Mouse (Mus musculus) layer of hippocampus, postnatal 36 days (tissue): Measurements from ENCODE around the gene Adh5. TPM values are rescaled to one million over a fixed set of nuclear protein-coding genes. Genes with fewer than 3 reads are reported as not detected.

Source experiments
- DNase-seq, 2 experiments: peaks; one replicate each; pipeline ENCODE4 v3.0.0; 2022
- total RNA-seq, 2 experiments: library from RNA; stranded (reverse); gene quantifications; 2 replicates each; pipeline ENCODE4 v1.2.3; 2021

Adh5 gene
- 10 to 100 TPM; 65.7 to 69.8 TPM for total RNA-seq

DNA sequence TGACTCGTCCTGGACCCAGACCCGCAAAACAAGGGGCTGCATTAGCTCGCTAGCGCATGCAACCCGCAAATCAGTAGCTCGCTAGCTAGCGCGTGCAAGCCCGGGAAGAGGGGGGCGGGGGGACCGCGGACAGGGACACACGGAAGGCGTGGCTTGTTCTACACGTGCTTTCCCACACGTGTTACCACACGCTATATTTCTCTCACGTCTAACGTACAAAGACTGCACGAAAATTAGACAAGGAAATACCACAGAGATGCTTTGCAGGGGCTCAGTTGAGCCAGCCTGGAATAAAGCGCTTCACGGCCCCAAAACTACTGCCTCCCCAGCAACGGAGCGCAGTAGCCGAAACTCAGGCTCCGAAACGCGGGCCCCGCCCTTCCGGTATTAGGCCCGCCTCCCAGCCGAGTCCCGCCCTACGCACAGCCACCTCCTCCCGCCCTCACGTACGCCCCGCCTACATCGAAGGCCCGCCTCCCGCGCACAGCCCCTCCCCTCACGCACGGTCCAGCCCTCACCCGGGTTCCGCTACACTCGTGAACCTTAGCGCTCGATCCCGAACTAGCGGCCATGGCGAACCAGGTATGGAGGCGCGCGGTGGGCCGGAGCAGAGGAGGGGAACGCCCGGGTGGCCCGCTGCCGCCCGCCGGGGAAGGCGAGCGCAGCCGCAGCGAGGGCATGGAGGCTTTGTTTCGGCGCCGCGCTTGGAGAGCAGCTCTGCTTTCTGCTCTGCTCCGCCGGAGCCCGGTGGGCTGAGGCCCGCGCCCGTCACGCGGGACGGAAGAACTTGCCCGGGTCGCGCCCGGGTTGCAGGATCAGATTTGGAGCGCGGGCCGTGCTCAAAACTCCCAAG, at the start of gene Adh5:
Adh5 (plus strand) TSS at position 482 of the 853 bp plus-strand sequence.
- DNase-seq: peak; percentile 90

DNA sequence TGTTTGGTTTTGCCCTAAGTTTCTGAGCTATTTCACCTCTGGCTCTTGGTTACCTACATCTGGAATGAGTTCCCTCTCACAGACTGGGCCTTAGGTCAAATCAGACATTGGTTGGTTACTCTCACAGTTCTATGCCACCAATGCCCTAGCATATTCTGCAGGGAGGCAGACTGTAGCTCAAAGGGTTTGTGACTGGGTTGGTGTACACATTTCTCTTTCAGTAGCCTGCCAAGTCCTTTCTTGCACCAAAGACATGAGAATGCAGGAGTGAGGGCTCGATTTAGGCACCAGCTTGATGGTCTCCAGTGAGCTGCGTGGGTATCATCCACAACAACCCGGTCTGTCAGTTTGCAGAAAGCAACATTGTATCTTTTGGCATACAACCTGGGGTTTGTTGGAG, 38.0 kb upstream of the Adh5 start:
- no peak for DNase-seq

DNA sequence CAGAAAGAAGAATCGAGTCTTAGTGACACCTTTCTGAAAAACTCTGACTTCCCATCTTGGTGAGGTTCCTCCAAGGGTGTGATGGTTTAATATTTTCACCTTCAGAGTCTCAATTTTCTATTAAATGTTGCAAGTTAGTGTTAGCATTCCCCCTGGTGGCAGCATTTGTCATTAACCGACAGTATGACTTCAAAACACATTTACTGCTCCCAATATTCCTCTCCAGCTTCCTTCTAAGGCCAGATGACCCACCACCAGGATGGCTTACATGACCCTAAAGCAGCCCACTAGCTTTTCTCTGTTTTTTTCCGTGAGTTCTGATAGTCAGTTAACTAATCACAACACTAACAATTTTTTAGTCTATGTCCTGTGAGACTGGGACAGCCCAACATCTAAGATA, 37.6 kb upstream of the Adh5 start:
- DNase-seq: peak; percentile 10 to 17

DNA sequence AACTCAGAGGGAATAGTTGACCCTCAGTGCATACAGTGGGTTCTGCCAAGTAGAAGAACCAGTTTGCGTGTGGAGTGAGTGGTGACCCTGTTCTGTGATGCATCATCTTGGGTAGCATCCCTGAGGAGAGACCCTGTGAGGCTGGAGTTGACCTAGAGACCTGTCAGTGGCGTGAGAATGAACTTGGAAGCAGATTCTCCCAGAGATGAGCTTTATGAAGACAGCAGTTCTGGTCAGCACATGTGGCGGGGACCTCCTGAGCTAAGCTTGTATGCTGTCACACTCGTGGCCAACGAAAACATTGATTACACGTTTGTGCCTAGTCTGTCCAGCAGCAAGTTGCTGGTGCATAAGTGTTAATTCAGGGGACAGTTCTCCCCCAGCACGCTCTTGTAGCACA, 37.1 kb upstream of the Adh5 start:
- no peak for DNase-seq

DNA sequence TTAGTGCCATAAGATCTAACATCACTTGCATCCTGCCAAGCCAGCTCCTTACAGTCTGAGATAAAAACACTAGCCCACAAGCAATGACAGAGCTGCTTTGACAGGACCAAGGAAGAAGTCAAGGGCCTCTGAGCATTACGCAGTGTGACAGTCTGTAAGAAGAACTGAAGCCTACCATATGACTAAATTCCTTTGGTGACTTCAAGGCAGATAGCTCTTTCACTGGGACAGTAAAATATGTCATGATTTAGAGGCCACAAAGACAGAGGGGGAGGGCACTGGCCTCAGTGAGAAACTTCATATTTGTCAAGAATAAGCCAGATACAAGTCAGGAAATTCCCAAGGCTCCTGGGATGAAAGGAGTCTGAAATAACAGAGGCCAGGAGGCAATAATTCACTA, 35.0 kb upstream of the Adh5 start:
- no peak for DNase-seq

DNA sequence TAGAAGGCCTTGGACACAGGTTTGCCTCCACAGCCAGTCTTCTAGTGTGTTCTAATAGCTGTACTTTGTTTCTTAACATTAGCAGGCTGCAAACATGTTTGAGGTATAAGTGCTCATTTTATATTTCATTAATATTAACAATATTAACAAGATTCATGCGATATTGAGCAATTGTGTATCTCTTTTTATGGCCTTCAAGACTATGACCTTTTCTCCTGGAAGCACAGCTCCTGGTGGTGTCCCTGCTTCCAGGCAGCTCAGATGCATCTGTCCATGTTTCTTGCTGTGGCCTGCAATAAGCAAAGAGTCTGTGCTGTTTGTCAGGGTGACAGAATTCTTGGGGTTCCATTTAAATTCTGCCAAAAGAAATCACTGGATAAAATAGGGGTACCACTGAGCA, 33.3 kb upstream of the Adh5 start:
- no peak for DNase-seq

DNA sequence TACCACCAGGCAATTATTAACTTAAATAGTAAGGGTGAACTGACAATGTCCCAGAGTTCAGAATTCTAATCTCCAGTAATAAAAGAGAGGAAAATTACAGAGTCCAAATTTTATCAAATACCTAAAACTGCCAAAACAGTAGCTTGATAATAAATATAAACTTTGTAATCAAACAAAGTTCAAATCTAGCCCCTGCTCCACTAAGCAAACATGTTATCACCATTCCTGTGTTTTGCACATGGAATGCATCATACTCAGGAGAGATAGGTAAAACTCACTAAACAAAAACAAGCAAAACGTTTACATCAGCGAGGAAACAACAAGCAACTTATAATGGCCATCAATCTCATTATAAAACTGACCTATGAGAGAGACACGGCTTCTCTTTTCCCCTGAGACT, 32.7 kb upstream of the Adh5 start:
- no peak for DNase-seq

DNA sequence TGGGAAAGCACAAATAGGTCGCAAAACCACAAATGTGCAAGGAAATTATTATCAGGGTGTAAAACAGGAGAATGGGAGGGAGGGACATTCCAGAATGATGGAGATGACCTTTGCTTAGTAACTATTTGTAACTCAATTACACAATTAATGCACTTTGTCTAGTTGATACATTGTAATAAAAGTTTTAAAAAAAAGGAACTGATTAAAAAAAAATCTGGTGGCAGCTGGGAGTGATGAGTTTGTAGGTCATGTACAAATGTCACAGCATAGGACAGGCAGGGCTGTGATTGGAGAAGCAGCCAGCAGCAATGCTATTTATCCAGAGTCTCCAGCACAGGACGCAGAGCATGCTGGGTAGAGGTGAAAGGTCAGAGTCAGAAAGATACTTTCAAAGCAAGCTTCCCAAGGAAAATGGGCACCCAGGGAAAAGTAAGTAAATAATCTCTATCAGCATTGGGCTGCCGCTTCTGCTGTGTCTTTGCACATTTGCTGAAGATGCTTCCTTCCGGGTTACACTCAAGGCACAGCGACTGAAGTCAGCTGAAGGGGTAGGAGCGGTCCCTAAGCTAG, 27.7 kb upstream of the Adh5 start, which contains the start of gene Adh4:
Adh4 (plus strand) TSS at position 346 of the 570 bp plus-strand sequence.
- DNase-seq: no peak

DNA sequence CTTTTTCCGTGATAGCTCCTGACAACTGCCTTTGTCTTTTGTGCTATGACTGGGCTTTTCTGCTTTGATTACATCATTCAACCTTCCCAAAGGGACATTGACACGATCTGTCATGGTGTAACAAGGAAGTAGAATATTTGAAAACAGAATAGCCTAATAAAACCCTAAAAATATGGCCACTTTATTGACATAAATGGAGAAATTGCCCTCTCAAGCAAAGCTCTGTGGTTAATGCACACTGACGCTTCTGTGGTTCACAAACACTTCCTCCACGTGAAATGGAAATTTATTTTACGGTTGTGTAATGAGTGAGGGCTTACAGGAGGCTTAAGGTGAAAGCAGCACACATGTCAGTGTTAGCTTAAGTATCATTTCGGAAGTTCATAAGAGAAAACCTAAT, 23.5 kb upstream of the Adh5 start:
- DNase-seq: no peak

DNA sequence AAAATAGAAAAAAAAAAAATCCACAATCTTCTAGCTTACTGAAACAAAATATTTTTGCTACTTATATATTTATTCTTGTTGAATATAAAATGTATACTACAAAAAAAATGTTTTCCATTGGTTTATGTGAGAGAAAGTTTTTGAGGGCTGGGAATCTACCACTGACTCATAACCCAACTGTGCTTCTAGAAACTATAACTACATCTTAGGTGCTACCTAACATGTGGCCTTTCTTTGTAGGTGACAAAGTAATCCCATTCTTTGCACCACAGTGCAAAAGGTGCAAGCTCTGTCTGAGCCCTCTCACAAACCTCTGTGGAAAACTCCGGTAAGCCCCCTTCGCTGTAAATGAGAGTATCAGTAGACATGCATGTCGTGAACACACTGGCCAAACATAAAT, 22.5 kb upstream of the Adh5 start:
- no peak for DNase-seq

DNA sequence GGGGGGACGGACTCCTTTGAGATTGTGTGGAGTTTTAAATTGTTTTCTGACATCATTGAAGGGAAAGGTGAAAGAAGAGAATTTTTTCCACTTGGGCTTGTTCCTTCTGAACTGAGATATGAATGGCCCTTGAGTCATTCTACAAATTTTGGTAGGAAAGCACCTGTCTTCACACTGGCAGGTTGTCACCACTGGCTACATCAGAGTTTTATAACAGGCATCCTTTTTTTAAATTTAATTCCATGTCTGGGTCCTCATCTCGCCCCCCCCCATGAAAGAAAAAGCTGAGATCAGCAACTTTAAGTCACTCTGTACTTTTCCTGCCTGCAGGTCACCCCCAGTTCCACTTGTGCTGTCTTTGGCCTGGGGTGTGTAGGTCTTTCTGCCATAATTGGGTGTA, 19.2 kb upstream of the Adh5 start:
- no peak for DNase-seq

DNA sequence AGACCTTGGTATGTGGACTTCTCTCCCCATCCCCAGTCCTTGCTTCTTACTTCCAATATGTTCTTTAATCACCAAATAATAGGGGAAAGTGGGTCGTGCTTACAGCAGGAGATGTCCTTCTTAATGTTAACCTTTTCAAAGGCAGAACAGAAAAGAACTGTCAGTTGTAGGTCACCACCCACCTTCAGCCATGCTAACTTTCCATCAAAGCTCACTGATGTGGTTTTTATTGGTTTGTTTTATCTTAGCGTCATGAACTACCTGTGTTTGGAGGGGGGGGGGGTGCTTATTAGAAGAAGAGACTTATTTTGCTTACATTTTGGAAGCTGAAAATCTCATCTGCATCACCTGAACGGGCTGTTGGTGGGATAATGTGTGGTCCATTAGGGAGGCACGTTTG, 18.6 kb upstream of the Adh5 start:
- DNase-seq: no peak

DNA sequence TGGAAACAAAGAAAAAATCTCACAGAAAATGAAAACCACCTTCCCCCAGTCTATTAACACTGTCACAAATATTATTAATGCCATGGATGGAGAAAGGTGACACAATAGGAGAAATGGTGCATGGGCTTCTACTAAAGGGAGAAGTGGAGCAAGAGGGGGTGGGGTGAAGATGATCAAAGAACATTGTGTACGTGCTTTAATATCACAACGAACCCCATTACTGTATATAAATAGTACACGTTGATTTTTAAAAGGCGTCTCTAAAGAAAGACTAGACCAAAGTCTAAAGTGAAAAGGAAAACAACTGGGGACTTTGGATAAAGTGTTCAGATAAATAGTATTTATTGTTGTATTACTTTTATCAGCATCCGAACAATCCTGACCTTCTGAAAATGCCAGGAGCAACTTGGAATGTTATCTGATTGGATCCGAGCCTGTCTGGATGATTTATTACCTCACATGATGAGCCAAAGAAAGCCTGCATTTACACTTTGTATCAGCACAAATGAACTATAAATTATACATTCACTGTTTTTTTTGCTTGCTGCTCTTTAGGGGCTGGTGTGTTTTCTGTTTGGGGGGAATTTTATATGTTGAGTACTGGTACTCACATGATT, 12.4 kb upstream of the Adh5 start:
- no peak for DNase-seq

DNA sequence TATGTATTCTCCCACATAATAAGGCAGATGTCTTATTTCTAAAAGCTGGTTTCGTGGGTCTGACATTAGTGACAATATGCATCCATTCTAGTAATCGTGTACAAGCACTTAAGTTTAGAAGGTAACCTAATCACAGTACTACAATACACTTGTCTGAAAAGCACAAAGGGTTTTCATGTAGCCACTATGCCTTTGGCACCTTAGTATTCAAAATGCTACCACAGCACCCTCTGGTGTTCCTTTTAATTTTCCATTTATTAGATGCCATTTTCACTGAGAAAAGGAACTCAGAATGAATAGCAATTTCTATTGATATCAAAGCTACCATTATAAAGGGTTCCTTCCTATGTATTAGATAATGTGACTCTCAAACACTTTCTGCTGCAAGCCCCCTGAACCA, 11.1 kb upstream of the Adh5 start:
- DNase-seq: no peak

DNA sequence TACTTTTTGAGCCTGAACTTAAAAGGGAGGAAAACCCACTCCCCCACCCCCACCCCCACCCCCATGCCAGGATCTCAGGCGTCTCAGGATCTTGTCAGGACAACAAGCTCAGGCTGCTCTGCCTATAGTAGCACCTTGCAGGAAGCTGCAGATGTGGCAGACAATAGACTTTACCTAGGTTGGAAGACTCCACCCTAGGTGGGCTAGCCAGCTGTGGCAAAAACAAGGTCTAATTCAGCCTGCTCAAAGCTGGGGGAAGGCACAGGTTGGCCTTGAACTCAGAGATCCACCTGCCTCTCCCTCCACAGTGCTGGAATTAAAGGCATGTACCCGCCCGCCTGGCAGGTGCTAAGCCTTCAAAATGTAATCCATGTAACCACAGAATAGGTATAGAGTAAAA, 4.2 kb upstream of the Adh5 start:
- no peak for DNase-seq

DNA sequence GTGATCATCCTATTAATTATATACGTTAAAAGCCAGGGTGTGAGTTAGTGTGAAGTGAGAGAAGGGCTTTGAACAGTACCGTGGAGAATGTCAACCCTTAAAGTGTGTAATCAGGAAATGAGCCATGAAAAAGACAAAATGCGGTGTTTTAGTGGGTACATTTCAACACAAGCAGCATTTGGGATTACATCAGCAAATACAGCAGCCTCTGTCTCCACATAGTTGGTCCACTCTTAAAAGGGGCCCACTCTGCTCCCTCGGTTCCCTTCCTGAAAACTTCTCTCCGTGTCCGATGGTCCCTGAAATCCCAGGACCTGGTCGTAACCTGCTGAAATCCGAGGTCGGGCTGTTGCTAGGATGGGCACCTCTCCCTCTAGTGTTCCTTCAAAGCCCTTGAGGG, 690 bp upstream of the Adh5 start:
- no peak for DNase-seq

DNA sequence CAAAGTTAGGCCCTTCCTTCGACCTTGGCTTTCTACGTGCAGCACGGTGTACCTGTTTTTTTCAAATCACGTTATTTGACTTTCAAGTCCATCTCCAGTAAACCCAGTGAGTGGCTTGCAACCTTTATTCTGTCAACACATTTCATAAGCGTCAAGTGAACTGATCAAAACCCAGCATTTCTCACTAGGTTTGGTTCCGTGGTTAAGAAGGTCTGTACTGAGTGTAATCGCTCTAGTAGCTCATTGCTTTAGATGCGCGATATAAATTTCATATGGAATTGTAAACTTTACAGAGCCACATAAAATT, 525 bp downstream of the Adh5 start:
- no peak for DNase-seq

DNA sequence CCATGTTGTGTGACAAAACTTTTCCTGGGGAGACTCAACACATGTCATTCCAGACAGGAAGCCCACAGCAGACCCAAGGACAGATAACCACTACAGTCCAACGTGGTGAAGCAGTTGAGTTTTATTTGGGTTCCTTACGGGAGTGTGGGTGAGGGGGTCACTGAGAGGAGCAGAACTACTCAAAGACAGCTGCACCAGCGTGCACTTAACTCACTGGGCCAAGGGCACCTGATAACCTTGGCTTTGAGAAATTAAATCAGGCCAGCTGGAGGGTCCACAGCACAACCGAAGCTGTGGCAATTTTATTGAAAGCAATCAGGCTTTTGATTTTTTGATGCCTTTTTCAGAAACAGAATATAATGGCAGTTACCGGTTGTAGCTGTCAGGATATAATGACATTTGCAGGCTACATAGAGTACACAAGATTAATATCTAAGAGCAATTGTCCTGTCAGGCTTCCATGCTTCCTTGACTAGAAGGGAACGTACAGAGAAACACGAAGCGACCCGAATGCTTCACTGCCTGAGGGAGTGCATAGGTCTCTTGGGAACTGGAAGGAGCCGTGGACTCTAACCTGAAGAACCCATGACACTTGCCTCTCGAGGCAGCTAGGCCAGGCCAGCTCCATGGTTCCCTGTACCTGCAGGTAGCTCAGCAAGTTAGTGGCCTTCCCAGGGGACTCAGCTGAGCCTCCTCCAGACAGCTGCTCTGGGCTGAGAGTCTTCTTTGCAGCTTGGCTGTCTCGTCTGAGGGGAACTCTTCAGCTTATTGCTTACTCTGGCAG, 5.4 kb downstream of the Adh5 start:
- DNase-seq: no peak

DNA sequence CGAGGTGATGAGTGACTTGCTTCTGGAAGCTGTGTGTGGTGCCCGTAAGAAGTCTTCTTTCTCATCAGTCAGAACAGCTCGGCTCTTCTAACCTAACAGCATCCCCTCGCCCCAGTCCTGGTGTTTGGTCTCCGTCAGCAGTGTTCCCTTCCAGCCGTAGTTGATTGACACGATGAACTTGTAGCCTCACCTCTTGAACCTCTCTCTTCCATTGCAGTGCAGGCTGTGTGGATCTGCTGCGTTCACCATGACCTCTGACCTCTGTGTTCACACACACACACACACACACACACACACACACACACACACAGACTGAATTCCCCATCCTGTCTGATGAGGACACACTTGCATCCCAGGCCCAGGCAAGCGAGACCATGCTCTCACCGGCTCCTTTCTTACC, 9.3 kb downstream of the Adh5 start:
- no peak for DNase-seq

DNA sequence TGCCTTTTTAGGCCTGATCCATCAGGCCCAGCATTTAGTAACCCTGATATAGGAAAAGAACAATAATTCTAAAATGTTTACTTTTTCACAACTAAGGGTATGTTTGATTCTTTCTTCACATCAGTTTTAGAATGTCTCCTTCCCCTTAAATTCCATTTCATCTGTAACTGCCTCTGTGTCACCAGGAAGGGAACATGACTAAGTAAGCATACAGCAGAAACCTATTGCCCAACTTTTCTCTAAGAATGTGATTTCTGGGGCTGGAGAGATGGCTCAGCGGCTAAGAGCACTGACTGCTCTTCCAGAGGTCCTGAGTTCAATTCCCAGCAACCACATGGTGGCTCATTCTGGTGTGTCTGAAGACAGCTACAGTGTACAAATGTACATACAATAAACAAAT, 11.3 kb downstream of the Adh5 start:
- DNase-seq: no peak

DNA sequence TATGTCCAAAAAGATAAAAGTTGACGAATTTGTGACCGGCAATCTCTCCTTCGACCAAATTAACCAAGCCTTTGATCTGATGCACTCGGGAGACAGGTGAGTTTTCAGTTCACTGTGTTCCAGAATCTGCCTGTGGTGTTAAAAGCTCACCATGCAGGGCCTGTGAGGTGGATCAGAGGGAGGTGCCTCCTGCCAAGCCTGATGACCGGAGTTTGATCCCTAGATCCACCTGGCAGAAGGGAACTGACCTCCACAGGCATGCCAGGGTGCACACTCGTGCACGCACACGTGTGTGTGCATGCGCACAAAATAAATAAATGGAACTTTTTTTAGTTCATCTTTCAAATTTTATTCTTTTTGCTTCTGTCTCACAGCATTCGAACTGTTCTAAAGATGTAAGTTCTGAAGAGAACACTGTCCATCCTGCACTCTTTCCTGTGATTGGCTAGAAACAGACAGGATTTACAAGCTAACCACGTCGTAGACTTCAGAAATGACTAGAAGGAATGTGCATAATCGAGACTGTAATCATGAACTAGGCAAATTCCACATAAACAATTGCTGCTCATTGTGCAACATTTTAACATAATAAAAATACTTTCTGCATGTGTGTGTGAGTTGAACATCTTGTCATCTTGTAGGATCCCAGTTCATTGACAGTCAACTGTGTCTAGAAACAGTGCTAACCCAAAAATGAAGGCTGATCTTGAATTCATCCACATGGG, 12.0 kb downstream of the Adh5 start:
- no peak for DNase-seq

DNA sequence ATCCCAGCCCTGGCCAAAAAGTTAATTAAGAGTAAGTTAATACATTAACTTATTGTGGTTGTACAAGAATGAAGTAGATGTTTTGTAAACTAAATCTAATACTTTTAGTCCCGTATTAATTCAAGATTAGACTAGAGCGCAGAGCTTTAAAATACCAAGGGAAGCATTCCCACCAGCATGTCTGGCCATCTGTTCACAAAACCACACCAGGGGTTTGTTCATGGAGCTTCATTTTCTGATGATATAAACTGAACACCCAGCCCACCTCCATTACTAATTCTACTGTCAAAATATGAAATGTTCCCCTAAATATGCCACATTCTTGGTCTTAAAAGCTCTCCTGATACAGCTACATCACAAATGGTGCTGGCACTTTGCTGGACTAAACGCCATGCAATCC, 15.5 kb downstream of the Adh5 start:
- peak in 1 of 2 experiments; percentile 49 for DNase-seq

DNA sequence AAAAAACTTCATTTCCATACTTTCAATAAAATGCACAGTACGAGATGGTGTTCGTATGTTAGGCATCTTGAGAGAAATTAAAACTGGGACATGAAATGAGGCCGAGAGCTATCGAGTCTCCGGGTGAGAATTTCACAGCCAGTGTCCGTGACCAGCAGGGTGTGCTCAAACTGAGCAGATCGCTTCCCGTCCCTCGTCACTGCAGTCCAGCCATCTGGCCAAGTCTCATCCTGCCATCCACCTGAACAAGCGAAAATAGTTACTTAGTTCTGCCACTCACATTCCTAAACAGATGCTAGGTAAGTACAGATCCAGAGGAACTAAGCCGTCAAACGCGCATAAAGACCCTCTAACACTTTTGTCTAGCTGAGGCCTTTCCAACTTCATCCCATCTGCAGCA, 17.4 kb downstream of the Adh5 start:
- DNase-seq: no peak
